Mouse (Mus musculus) Patski (cell line): ENCODE measurements at regions not wholly inside any gene's neighbourhood (a gene's known extent, or its start where the extent isn't known, plus 50 kb on each side); places are given as distances from the start of the nearest gene placed in this dataset.

Experiments
- ATAC-seq: fragments of 100-300 bp; one replicate; pipeline ENCODE4 v1.8.0; 2021
- CTCF ChIA-PET: fragments of 350-600 bp; sonication (Branson Sonifier 250); formaldehyde crosslinking; loops from one replicate; lab custom pipeline; 2022; ENCODE audit warnings: inconsistent platforms; lab: Charles Lee
- POLR2A ChIA-PET: fragments of 350-600 bp; sonication (Branson Sonifier 250); formaldehyde crosslinking; loops from one replicate; lab custom pipeline; 2022; ENCODE audit warnings: antibody characterized with exemption, inconsistent platforms; lab: Charles Lee
- DNase-seq: peaks from one replicate; pipeline ENCODE4 v3.0.0-alpha.2; 2011; ENCODE audit warnings: low read depth, low spot score
- H3K27me3 ChIP-seq: fragments of 371-371 bp; one replicate; pipeline ENCODE4 v1.5.1; 2021
- CTCF ChIP-seq: fragments of 100-300 bp; IDR thresholded peaks from one replicate; pipeline ENCODE4 v1.5.1; 2021
- in situ Hi-C: fragments of 300-500 bp; cut with MboI; formaldehyde crosslinking; loops from 3 replicates; pipeline ENCODE4 v1.11.1; 2018; ENCODE audit warnings: low pct_unique_long_range_greater_than_20kb, mixed read lengths

DNA sequence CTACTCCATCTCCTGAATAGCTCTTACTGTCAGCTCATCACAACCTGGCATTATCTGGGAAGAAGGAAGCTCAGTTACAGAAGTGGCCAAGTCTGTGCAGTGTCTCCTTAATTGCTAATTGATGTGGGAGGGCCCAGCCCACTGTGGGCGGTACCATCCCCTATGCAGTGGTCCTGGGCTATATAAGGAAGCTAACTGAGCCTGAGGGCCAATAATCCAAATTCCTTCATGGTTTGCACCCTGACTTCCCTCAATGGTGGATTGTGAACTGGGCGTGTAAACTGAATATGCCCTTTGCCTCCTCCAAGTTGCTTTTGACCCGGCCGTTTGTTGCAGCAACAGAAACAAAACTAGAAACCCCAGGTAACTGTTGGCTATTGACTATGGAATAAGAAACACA lies 57.8 kb upstream of the Pmfbp1 start:
- CTCF ChIA-PET = interaction anchor here (0.7 kb wide), 1 partner anchor 11 kb away, joined by 3 read pairs; no protein-coding TSS in a partner anchor
- peaks cover 24% of the 10 kb centered on the region for H3K27me3 ChIP-seq
- no peak for ATAC-seq
- POLR2A ChIA-PET = no interaction called here
- in situ Hi-C loops = no loop called here
- no peak for TF ChIP-seq CTCF
- DNase-seq = no peak

GRCm38 (mm10) chr8:109436830-109437567 lies 56.8 kb upstream of the Pmfbp1 start:
- H3K27me3 ChIP-seq = peaks cover 28% of the 10 kb centered on the region
- ChIA-PET CTCF (interaction anchor here (0.7 kb wide), 1 partner anchor 10 kb away, joined by 3 read pairs; no protein-coding TSS in a partner anchor), POLR2A (no interaction called here)
- no peak for ATAC-seq
- in situ Hi-C loops = no loop called here
- no peak for TF ChIP-seq CTCF
- DNase-seq = no peak

DNA sequence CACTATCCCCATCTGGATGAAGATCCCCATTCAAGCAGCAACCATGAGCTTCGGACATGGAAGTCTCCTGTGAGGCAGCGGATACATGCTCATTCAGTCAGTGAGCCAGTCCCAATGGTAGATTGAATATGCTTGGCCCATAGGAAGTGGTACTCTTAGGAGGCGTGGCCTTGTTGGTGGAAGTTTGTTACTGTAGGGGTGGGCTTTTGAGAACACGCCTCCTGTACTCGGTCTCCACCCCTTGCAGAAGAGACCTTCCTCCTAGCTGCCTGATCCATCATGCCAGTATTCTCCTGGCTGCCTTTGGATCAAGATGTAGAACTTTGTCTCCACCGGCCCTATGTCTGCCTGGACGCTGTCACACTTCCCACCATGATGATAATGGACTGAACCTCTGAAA lies 55.3 kb upstream of the Pmfbp1 start:
- peaks cover 27% of the 10 kb centered on the region for H3K27me3 ChIP-seq
- ChIA-PET CTCF (no interaction called here), POLR2A (no interaction called here)
- no peak for DNase-seq
- in situ Hi-C loops = no loop called here
- ATAC-seq = no peak
- TF ChIP-seq CTCF = no peak
